Mouse (Mus musculus): ENCODE measurements around the gene Atp1b3. TPM values are rescaled to one million over a fixed set of nuclear protein-coding genes. Genes with fewer than 3 reads are reported as not detected.

Gene Atp1b3
- polyA plus RNA-seq, 1 experiment from 2014 or later: 152 TPM

GRCm38 (mm10) chr9:96375819-96376218 lies 11.6 kb upstream of the Atp1b3 start:
- no peak overlapping the region for H3K4me3 ChIP-seq (ENCODE audit: low read depth, low read length)
- no peak overlapping the region for H3K9ac ChIP-seq (ENCODE audit: low read length)
- H3K9me3 ChIP-seq (ENCODE audit: control insufficient read depth, low read length): no peaks in the 10 kb centered on the region
- H3K27me3 ChIP-seq (replicated peaks; ENCODE audit: control insufficient read depth, insufficient read depth, low read length): no peaks in the 10 kb centered on the region
- H3K4me1 ChIP-seq (replicated peaks; ENCODE audit: control insufficient read depth, insufficient read depth, low read length): no peaks in the 10 kb centered on the region
- WGBS: 76% methylated on average over 3 of the region's 3 CpGs
- H3K36me3 ChIP-seq (ENCODE audit: control insufficient read depth, insufficient read depth, low read length): no peaks in the 10 kb centered on the region
- no peak overlapping the region for H3K27ac ChIP-seq (ENCODE audit: low read depth)
- DNase-seq (ENCODE audit: low spot score): no peak
- no peak for ATAC-seq (replicated peaks; ENCODE audit: low FRiP score, low TSS enrichment, low read depth)
- H3K4me2 ChIP-seq (ENCODE audit: low read length): no peak overlapping the region

GRCm38 (mm10) chr9:96371075-96371474 lies 6.8 kb upstream of the Atp1b3 start:
- DNase-seq (ENCODE audit: low spot score) (no peak), ATAC-seq (replicated peaks; ENCODE audit: low FRiP score, low TSS enrichment, low read depth) (no peak)
- no peaks in the 10 kb centered on the region for H3K27me3 ChIP-seq (replicated peaks; ENCODE audit: control insufficient read depth, insufficient read depth, low read length)
- no peak overlapping the region for H3K4me3 ChIP-seq (ENCODE audit: low read depth, low read length)
- H3K9me3 ChIP-seq (ENCODE audit: control insufficient read depth, low read length): no peaks in the 10 kb centered on the region
- H3K36me3 ChIP-seq (ENCODE audit: control insufficient read depth, insufficient read depth, low read length): no peaks in the 10 kb centered on the region
- WGBS: 79% methylated on average over 5 of the region's 5 CpGs
- H3K4me2 ChIP-seq (ENCODE audit: low read length): no peak overlapping the region
- H3K27ac ChIP-seq (ENCODE audit: low read depth): no peak overlapping the region
- no peaks in the 10 kb centered on the region for H3K4me1 ChIP-seq (replicated peaks; ENCODE audit: control insufficient read depth, insufficient read depth, low read length)
- no peak overlapping the region for H3K9ac ChIP-seq (ENCODE audit: low read length)

- Histone ChIP-seq H3K4me1 (replicated peaks; ENCODE audit: control insufficient read depth, insufficient read depth, low read length) (no peaks in the 10 kb centered on the region), H3K4me2 (ENCODE audit: low read length) (no peak overlapping the region), H3K9ac (ENCODE audit: low read length) (no peak overlapping the region), H3K9me3 (ENCODE audit: control insufficient read depth, low read length) (no peaks in the 10 kb centered on the region), H3K27me3 (replicated peaks; ENCODE audit: control insufficient read depth, insufficient read depth, low read length) (no peaks in the 10 kb centered on the region), H3K4me3 (ENCODE audit: low read depth, low read length) (no peak overlapping the region), H3K36me3 (ENCODE audit: control insufficient read depth, insufficient read depth, low read length) (no peaks in the 10 kb centered on the region), H3K27ac (ENCODE audit: low read depth) (no peak overlapping the region)
- no peak for ATAC-seq (replicated peaks; ENCODE audit: low FRiP score, low TSS enrichment, low read depth)
- 59% methylated on average over 5 of the region's 5 CpGs for WGBS
- DNase-seq (ENCODE audit: low spot score): no peak
Measured at GRCm38 (mm10) chr9:96369654-96370384, 5.6 kb upstream of the Atp1b3 start.

GRCm38 (mm10) chr9:96365271-96365872 lies 1.1 kb upstream of the Atp1b3 start:
- ATAC-seq (replicated peaks; ENCODE audit: low FRiP score, low TSS enrichment, low read depth) (no peak), DNase-seq (ENCODE audit: low spot score) (no peak)
- 61% methylated on average over 6 of the region's 6 CpGs for WGBS
- Histone ChIP-seq H3K9ac (ENCODE audit: low read length) (no peak overlapping the region), H3K4me3 (ENCODE audit: low read depth, low read length) (no peak overlapping the region), H3K27ac (ENCODE audit: low read depth) (no peak overlapping the region), H3K4me1 (replicated peaks; ENCODE audit: control insufficient read depth, insufficient read depth, low read length) (peaks cover 18% of the 10 kb centered on the region), H3K36me3 (ENCODE audit: control insufficient read depth, insufficient read depth, low read length) (no peaks in the 10 kb centered on the region), H3K9me3 (ENCODE audit: control insufficient read depth, low read length) (no peaks in the 10 kb centered on the region), H3K27me3 (replicated peaks; ENCODE audit: control insufficient read depth, insufficient read depth, low read length) (no peaks in the 10 kb centered on the region), H3K4me2 (ENCODE audit: low read length) (no peak overlapping the region)

GRCm38 (mm10) chr9:96363581-96364140 lies 581 bp downstream of the Atp1b3 start:
- H3K36me3 ChIP-seq (ENCODE audit: control insufficient read depth, insufficient read depth, low read length): no peaks in the 10 kb centered on the region
- peak overlapping the region; percentile 53 for H3K4me2 ChIP-seq (ENCODE audit: low read length)
- H3K27ac ChIP-seq (ENCODE audit: low read depth): peak overlapping the region; percentile 92
- H3K4me1 ChIP-seq (replicated peaks; ENCODE audit: control insufficient read depth, insufficient read depth, low read length): peaks cover 18% of the 10 kb centered on the region
- H3K9me3 ChIP-seq (ENCODE audit: control insufficient read depth, low read length): no peaks in the 10 kb centered on the region
- H3K9ac ChIP-seq (ENCODE audit: low read length): peak overlapping the region; percentile 86
- peak overlapping the region; percentile 74 for H3K4me3 ChIP-seq (ENCODE audit: low read depth, low read length)
- peak; percentile 83 for DNase-seq (ENCODE audit: low spot score)
- no peaks in the 10 kb centered on the region for H3K27me3 ChIP-seq (replicated peaks; ENCODE audit: control insufficient read depth, insufficient read depth, low read length)
- ATAC-seq (replicated peaks; ENCODE audit: low FRiP score, low TSS enrichment, low read depth): peak; percentile 74
- WGBS: 0% methylated on average over 64 of the region's 64 CpGs

- 87% methylated on average over 3 of the region's 3 CpGs for WGBS
- no peak for ATAC-seq (replicated peaks; ENCODE audit: low FRiP score, low TSS enrichment, low read depth)
- no peak for DNase-seq (ENCODE audit: low spot score)
Measured at GRCm38 (mm10) chr9:96360056-96360455, 4.2 kb downstream of the Atp1b3 start.

GRCm38 (mm10) chr9:96353799-96354198 lies 10.4 kb downstream of the Atp1b3 start:
- no peak for ATAC-seq (replicated peaks; ENCODE audit: low FRiP score, low TSS enrichment, low read depth)
- no peak for DNase-seq (ENCODE audit: low spot score)
- 68% methylated on average over 8 of the region's 8 CpGs for WGBS

More at GRCm38 (mm10) chr9:96360056-96360455, 4.2 kb downstream of the Atp1b3 start:
- no peak overlapping the region for H3K4me2 ChIP-seq (ENCODE audit: low read length)
- H3K27ac ChIP-seq (ENCODE audit: low read depth): no peak overlapping the region
- H3K36me3 ChIP-seq (ENCODE audit: control insufficient read depth, insufficient read depth, low read length): no peaks in the 10 kb centered on the region; the same call in 1 of the 2 replicates
- no peak overlapping the region for H3K4me3 ChIP-seq (ENCODE audit: low read depth, low read length)
- no peaks in the 10 kb centered on the region for H3K27me3 ChIP-seq (replicated peaks; ENCODE audit: control insufficient read depth, insufficient read depth, low read length)
- peaks cover 21% of the 10 kb centered on the region for H3K4me1 ChIP-seq (replicated peaks; ENCODE audit: control insufficient read depth, insufficient read depth, low read length)
- no peaks in the 10 kb centered on the region for H3K9me3 ChIP-seq (ENCODE audit: control insufficient read depth, low read length)
- no peak overlapping the region for H3K9ac ChIP-seq (ENCODE audit: low read length)

GRCm38 (mm10) chr9:96353121-96353769 lies 11.0 kb downstream of the Atp1b3 start:
- no peak for ATAC-seq (replicated peaks; ENCODE audit: low FRiP score, low TSS enrichment, low read depth)
- H3K27ac ChIP-seq (ENCODE audit: low read depth): no peak overlapping the region

More at GRCm38 (mm10) chr9:96353799-96354198, 10.4 kb downstream of the Atp1b3 start:
- no peak overlapping the region for H3K27ac ChIP-seq (ENCODE audit: low read depth)
- H3K4me3 ChIP-seq (ENCODE audit: low read depth, low read length): no peak overlapping the region
- no peak overlapping the region for H3K4me2 ChIP-seq (ENCODE audit: low read length)
- H3K9me3 ChIP-seq (ENCODE audit: control insufficient read depth, low read length): no peaks in the 10 kb centered on the region
- no peak overlapping the region for H3K9ac ChIP-seq (ENCODE audit: low read length)
- H3K27me3 ChIP-seq (replicated peaks; ENCODE audit: control insufficient read depth, insufficient read depth, low read length): no peaks in the 10 kb centered on the region
- no peaks in the 10 kb centered on the region; the same call in 1 of the 2 replicates for H3K36me3 ChIP-seq (ENCODE audit: control insufficient read depth, insufficient read depth, low read length)
- peaks cover 10% of the 10 kb centered on the region; the same call in 1 of the 2 replicates for H3K4me1 ChIP-seq (replicated peaks; ENCODE audit: control insufficient read depth, insufficient read depth, low read length)

More at GRCm38 (mm10) chr9:96353121-96353769, 11.0 kb downstream of the Atp1b3 start:
- no peaks in the 10 kb centered on the region for H3K9me3 ChIP-seq (ENCODE audit: control insufficient read depth, low read length)
- DNase-seq (ENCODE audit: low spot score): no peak
- H3K4me1 ChIP-seq (replicated peaks; ENCODE audit: control insufficient read depth, insufficient read depth, low read length): peaks cover 10% of the 10 kb centered on the region; the same call in 1 of the 2 replicates
- no peak overlapping the region for H3K9ac ChIP-seq (ENCODE audit: low read length)
- no peak overlapping the region for H3K4me3 ChIP-seq (ENCODE audit: low read depth, low read length)
- no peaks in the 10 kb centered on the region; the same call in 1 of the 2 replicates for H3K36me3 ChIP-seq (ENCODE audit: control insufficient read depth, insufficient read depth, low read length)
- WGBS: 86% methylated on average over 12 of the region's 12 CpGs
- H3K4me2 ChIP-seq (ENCODE audit: low read length): no peak overlapping the region
- H3K27me3 ChIP-seq (replicated peaks; ENCODE audit: control insufficient read depth, insufficient read depth, low read length): no peaks in the 10 kb centered on the region
